Mouse (Mus musculus) CH12.LX (cell line): ENCODE data around the gene Scgb2b20.
"Not testable (repeated sequence)": the region's sequence is repeated elsewhere in the genome, so short reads cannot be mapped to it uniquely, and the experiment has no call there.

Experiments
- BHLHE40 ChIP-seq: IDR thresholded peaks from 2 replicates; pipeline ENCODE4 v1.6.1; 2011; ENCODE audit warnings: mild to moderate bottlenecking, low read depth, low read length, improper control_type of control experiment
- CHD2 ChIP-seq: IDR thresholded peaks from 2 replicates; pipeline ENCODE4 v1.6.1; 2011; ENCODE audit warnings: low read length, improper control_type of control experiment
- CTCF ChIP-seq, 2 experiments: IDR thresholded peaks in 1 of 2; conservative IDR thresholded peaks in 1 of 2; 2 replicates each; pipeline ENCODE4 v1.5.1; 2011 to 2012; ENCODE audit warnings: low read depth in 2 of 2, low read length in 2 of 2, improper control_type of control experiment in 1 of 2, inconsistent platforms in 1 of 2, mild to moderate bottlenecking in 1 of 2, moderate library complexity in 1 of 2
- GABPA ChIP-seq: IDR thresholded peaks from 2 replicates; pipeline ENCODE4 v1.6.1; 2012; ENCODE audit warnings: low read depth, low read length, improper control_type of control experiment, inconsistent platforms; ENCODE audit not compliant: insufficient replicate concordance
- JUND ChIP-seq: conservative IDR thresholded peaks from 2 replicates; pipeline ENCODE4 v1.6.1; 2011; ENCODE audit warnings: low read depth, low read length, improper control_type of control experiment
- NELFE ChIP-seq: IDR thresholded peaks from 2 replicates; pipeline ENCODE4 v1.6.1; 2011; ENCODE audit warnings: low read depth, low read length, improper control_type of control experiment
- PAX5 ChIP-seq: IDR thresholded peaks from 2 replicates; pipeline ENCODE4 v1.6.1; 2012; ENCODE audit warnings: low read length, inconsistent platforms, mixed read lengths
- POLR2A ChIP-seq: IDR thresholded peaks from 2 replicates; pipeline ENCODE4 v1.6.1; 2011; ENCODE audit warnings: low read depth, mild to moderate bottlenecking, improper control_type of control experiment, low read length
- POLR2AphosphoS2 ChIP-seq: IDR thresholded peaks from 2 replicates; pipeline ENCODE4 v1.6.1; 2011; ENCODE audit warnings: low read depth, low read length, improper control_type of control experiment
- RAD21 ChIP-seq: IDR thresholded peaks from 2 replicates; pipeline ENCODE4 v1.6.1; 2011; ENCODE audit warnings: low read depth, mild to moderate bottlenecking, low read length, improper control_type of control experiment, moderate library complexity

GRCm38 (mm10) chr7:33409681-33410080, 43.6 kb upstream of the Scgb2b20 start:
- not testable (repeated sequence) for TF ChIP-seq BHLHE40; NELFE; GABPA; POLR2A; JUND; POLR2AphosphoS2; CHD2; CTCF (conservative IDR thresholded peaks at IDR 0.05 in 1 of 2, IDR thresholded peaks at IDR 0.05 in 1 of 2; ENCODE audit: low read depth in 2 of 2, low read length in 2 of 2); PAX5; RAD21
